Mouse (Mus musculus) kidney, postnatal 0 days (tissue): ENCODE results near the gene Cyp1b1. TPM values are rescaled to one million over a fixed set of nuclear protein-coding genes. Genes with fewer than 3 reads are reported as not detected.

Experiments
- ATAC-seq: fragments of 200-750 bp; cut with Nextera tagmentation; replicated peaks from 2 replicates; pipeline ENCODE4 v1.8.0; 2017; ENCODE audit warnings: low read depth, moderate number of reproducible peaks, moderate TSS enrichment, moderate library complexity; ENCODE audit not compliant: low FRiP score
- DNase-seq: peaks from one replicate; pipeline ENCODE4 v3.0.0-alpha.2; 2016; ENCODE audit warnings: low spot score
- H3K27ac ChIP-seq: fragments of 300-500 bp; sonication (generic); 2 replicates; pipeline ENCODE4 v1.5.1; 2014; ENCODE audit warnings: mild to moderate bottlenecking
- H3K27me3 ChIP-seq: fragments of 300-500 bp; sonication (generic); 2 replicates; pipeline ENCODE4 v1.6.1; 2014; ENCODE audit warnings: low read length, mixed read lengths; ENCODE audit not compliant: insufficient read depth
- H3K36me3 ChIP-seq: fragments of 300-500 bp; sonication (generic); 2 replicates; pipeline ENCODE4 v1.6.1; 2014; ENCODE audit warnings: low read length, mixed read lengths; ENCODE audit not compliant: insufficient read depth
- H3K4me1 ChIP-seq: fragments of 300-500 bp; sonication (generic); replicated peaks from 2 replicates; pipeline ENCODE4 v1.6.1; 2014; ENCODE audit warnings: antibody characterized with exemption, low read length, mixed read lengths; ENCODE audit not compliant: insufficient read depth
- H3K4me2 ChIP-seq: fragments of 300-500 bp; sonication (generic); 2 replicates; pipeline ENCODE4 v1.6.1; 2014; ENCODE audit warnings: mild to moderate bottlenecking, low read length, moderate library complexity, mixed read lengths
- H3K4me3 ChIP-seq: fragments of 300-500 bp; sonication (generic); replicated peaks from 2 replicates; pipeline ENCODE4 v1.5.1; 2014; ENCODE audit warnings: low read depth, low read length
- H3K9ac ChIP-seq: fragments of 300-500 bp; sonication (generic); 2 replicates; pipeline ENCODE4 v1.6.1; 2014; ENCODE audit warnings: low read depth, low read length
- H3K9me3 ChIP-seq: fragments of 300-500 bp; sonication (generic); replicated peaks from 2 replicates; pipeline ENCODE4 v1.6.1; 2016; ENCODE audit warnings: low read length, inconsistent platforms, mixed read lengths
- CTCF ChIP-seq: IDR thresholded peaks from 2 replicates; pipeline ENCODE4 v1.5.1; 2016; ENCODE audit warnings: antibody characterized with exemption, low read depth, mild to moderate bottlenecking, moderate library complexity
- WGBS: fragments of 180-500 bp; shearing (Covaris S2); extraction: QIAGEN DNeasy Blood & Tissue Kit; methylation state at CpG from one replicate; pipeline ENCODE4 v1.1.7; 2014; 5-methylcytosine and 5-hydroxymethylcytosine counted together
- polyA plus RNA-seq: library from polyadenylated mRNA; unstranded; fragments of >200 nt; fragmentation: Nextera tagmentation; extraction: Ambion mirVana; gene quantifications from 2 replicates; pipeline ENCODE4 v1.2.1, GENCODE M21; 2015

The Cyp1b1 gene
- polyA plus RNA-seq, 1 experiment from 2014 or later: 12.3 TPM

DNA sequence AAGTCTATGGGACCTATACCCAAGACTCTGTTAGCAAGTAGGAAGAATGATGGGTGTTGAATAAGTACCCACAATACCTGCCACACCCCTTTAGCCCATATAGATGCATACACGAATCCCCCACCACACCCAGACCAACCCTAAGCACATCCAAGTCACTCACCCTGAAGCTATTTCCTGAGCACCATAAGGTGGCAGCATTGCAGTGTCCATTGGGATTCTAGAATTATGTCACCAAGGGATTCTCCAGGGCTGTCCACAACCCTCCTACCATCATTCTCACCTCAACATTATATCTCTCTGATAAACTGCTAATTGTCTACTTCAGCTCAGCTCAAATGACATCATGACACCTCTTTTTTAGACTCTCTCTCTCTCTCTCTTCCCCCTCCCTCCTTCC lies 15.7 kb downstream of the Cyp1b1 start:
- no peak; the same call in 1 of the 2 replicates for ATAC-seq
- Histone ChIP-seq H3K27ac (no peak overlapping the region), H3K4me1 (no peaks in the 10 kb centered on the region), H3K4me2 (no peak overlapping the region), H3K9ac (no peak overlapping the region), H3K4me3 (no peak overlapping the region), H3K36me3 (no peaks in the 10 kb centered on the region), H3K27me3 (no peaks in the 10 kb centered on the region), H3K9me3 (no peaks in the 10 kb centered on the region)
- TF ChIP-seq CTCF: peak; percentile 80
- WGBS: 25% methylated on average over 1 of the region's 1 CpGs
- peak; percentile 83 for DNase-seq

DNA sequence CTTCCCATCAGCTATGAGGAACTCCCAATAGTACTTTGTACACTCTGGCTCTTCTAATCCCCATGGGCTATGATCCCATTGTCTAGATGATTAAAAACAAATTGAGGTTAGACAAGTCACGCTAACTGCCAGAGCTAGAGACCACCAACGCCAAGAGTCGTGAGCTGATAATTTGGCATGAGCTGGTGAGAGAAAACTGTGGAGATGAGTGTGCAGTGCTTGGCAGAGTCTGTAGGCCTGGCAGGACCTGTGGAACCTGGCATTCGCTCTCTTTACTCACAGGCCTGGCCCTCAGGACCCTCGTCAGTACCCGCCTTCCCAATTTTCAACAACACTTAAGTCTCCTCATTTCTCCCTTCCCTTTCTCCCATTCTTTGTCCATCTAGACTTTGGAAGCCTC lies 19.3 kb downstream of the Cyp1b1 start:
- no peak for ATAC-seq
- Histone ChIP-seq H3K36me3 (no peaks in the 10 kb centered on the region), H3K9me3 (no peaks in the 10 kb centered on the region), H3K4me3 (no peak overlapping the region), H3K27me3 (no peaks in the 10 kb centered on the region), H3K27ac (no peak overlapping the region), H3K4me2 (no peak overlapping the region), H3K9ac (no peak overlapping the region), H3K4me1 (no peaks in the 10 kb centered on the region)
- WGBS: 91% methylated on average over 6 of the region's 6 CpGs
- DNase-seq: no peak
- no peak for TF ChIP-seq CTCF

- H3K27ac ChIP-seq: no peak overlapping the region
- no peak overlapping the region for H3K4me2 ChIP-seq
- no peaks in the 10 kb centered on the region for H3K4me1 ChIP-seq
- no peak for TF ChIP-seq CTCF
- no peaks in the 10 kb centered on the region for H3K36me3 ChIP-seq
- DNase-seq (no peak), ATAC-seq (no peak)
- 71% methylated on average over 4 of the region's 4 CpGs for whole genome bisulfite sequencing
- H3K4me3 ChIP-seq: no peak overlapping the region
- H3K27me3 ChIP-seq: no peaks in the 10 kb centered on the region
- no peak overlapping the region for H3K9ac ChIP-seq
- no peaks in the 10 kb centered on the region for H3K9me3 ChIP-seq
These were observed 19.8 kb downstream of the Cyp1b1 start for GRCm38 (mm10) chr17:79695106-79695505.

- Histone ChIP-seq H3K4me2 (no peak overlapping the region), H3K4me3 (no peak overlapping the region), H3K9ac (no peak overlapping the region), H3K27me3 (no peaks in the 10 kb centered on the region), H3K4me1 (no peaks in the 10 kb centered on the region), H3K36me3 (no peaks in the 10 kb centered on the region), H3K27ac (no peak overlapping the region), H3K9me3 (no peaks in the 10 kb centered on the region)
- ATAC-seq: no peak
- WGBS: 65% methylated on average over 2 of the region's 2 CpGs
- DNase-seq: no peak
- no peak for TF ChIP-seq CTCF
These were observed 44.0 kb downstream of the Cyp1b1 start for GRCm38 (mm10) chr17:79670837-79671236.

GRCm38 (mm10) chr17:79664106-79664417 lies 50.8 kb downstream of the Cyp1b1 start:
- no peak for ATAC-seq
- no peak overlapping the region for H3K27ac ChIP-seq
- no peak overlapping the region for H3K4me2 ChIP-seq
- no peaks in the 10 kb centered on the region for H3K9me3 ChIP-seq
- no peak overlapping the region for H3K9ac ChIP-seq
- TF ChIP-seq CTCF: no peak
- no peak overlapping the region for H3K4me3 ChIP-seq
- H3K4me1 ChIP-seq: no peaks in the 10 kb centered on the region
- peak; percentile 86 for DNase-seq
- H3K27me3 ChIP-seq: no peaks in the 10 kb centered on the region
- no peaks in the 10 kb centered on the region for H3K36me3 ChIP-seq
- 77% methylated on average over 2 of the region's 2 CpGs for WGBS

GRCm38 (mm10) chr17:79663393-79664105 lies 51.3 kb downstream of the Cyp1b1 start:
- Histone ChIP-seq H3K27me3 (no peaks in the 10 kb centered on the region), H3K4me1 (no peaks in the 10 kb centered on the region), H3K9ac (no peak overlapping the region), H3K4me2 (no peak overlapping the region), H3K36me3 (no peaks in the 10 kb centered on the region), H3K9me3 (no peaks in the 10 kb centered on the region), H3K4me3 (no peak overlapping the region), H3K27ac (no peak overlapping the region)
- ATAC-seq (no peak), DNase-seq (peak; percentile 11)
- 15% methylated on average over 3 of the region's 3 CpGs for WGBS
- peak; percentile 80 for TF ChIP-seq CTCF

- H3K36me3 ChIP-seq: no peaks in the 10 kb centered on the region
- no peak overlapping the region for H3K9ac ChIP-seq
- no peak overlapping the region for H3K4me3 ChIP-seq
- H3K4me1 ChIP-seq: no peaks in the 10 kb centered on the region
- TF ChIP-seq CTCF: no peak
- no peak overlapping the region for H3K4me2 ChIP-seq
- no peaks in the 10 kb centered on the region for H3K27me3 ChIP-seq
- DNase-seq (no peak), ATAC-seq (no peak)
- 80% methylated on average over 9 of the region's 9 CpGs for WGBS
- no peaks in the 10 kb centered on the region for H3K9me3 ChIP-seq
- H3K27ac ChIP-seq: no peak overlapping the region
These were observed 53.0 kb downstream of the Cyp1b1 start for GRCm38 (mm10) chr17:79661848-79662247.
